Mouse (Mus musculus) activated CD4-positive, CD25-positive, alpha-beta regulatory T cell, adult 4 months (primary cell): ENCODE measurements around the gene Tpm3. TPM values are rescaled to one million over a fixed set of nuclear protein-coding genes. Genes with fewer than 3 reads are reported as not detected.

ENCODE experiments used
- ATAC-seq: one replicate; pipeline ENCODE4 v1.8.0; 2017
- polyA plus RNA-seq, 2 experiments: library from polyadenylated mRNA; unstranded; fragments of 100-300 nt; shearing (Covaris generic); gene quantifications; one replicate each; pipeline ENCODE4 v1.2.1; 2017

The Tpm3 gene
- polyA plus RNA-seq: 100 to 1,000 TPM; 850 to 880 TPM

GRCm38 (mm10) chr3:90072294-90072693, at the start of gene Tpm3:
Gene Tpm3, plus strand, starts transcription at chr3:90072649.
- no peak for ATAC-seq

GRCm38 (mm10) chr3:90034653-90035052, 37.8 kb upstream of the Tpm3 start:
- no peak for ATAC-seq

GRCm38 (mm10) chr3:90036263-90036662, 36.2 kb upstream of the Tpm3 start:
- no peak for ATAC-seq

DNA sequence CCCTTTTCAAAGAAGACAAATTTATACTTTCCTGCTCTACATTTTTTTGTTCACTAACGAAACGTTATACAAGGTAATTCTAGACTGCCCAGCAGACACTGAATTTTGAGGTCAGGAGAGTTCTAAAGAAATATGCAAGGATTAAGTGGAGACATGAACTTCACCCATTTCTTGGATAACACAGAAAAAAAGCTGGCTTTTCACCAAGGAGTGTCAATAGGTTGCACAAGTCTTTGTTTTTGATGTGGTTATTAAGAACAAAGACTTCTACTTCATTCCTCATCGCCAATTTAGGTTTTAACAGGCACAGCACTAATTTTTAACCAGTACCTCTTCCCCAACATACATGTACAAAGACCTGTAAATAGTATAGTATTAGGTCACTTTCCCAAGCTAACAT, 22.8 kb upstream of the Tpm3 start:
- ATAC-seq: no peak

DNA sequence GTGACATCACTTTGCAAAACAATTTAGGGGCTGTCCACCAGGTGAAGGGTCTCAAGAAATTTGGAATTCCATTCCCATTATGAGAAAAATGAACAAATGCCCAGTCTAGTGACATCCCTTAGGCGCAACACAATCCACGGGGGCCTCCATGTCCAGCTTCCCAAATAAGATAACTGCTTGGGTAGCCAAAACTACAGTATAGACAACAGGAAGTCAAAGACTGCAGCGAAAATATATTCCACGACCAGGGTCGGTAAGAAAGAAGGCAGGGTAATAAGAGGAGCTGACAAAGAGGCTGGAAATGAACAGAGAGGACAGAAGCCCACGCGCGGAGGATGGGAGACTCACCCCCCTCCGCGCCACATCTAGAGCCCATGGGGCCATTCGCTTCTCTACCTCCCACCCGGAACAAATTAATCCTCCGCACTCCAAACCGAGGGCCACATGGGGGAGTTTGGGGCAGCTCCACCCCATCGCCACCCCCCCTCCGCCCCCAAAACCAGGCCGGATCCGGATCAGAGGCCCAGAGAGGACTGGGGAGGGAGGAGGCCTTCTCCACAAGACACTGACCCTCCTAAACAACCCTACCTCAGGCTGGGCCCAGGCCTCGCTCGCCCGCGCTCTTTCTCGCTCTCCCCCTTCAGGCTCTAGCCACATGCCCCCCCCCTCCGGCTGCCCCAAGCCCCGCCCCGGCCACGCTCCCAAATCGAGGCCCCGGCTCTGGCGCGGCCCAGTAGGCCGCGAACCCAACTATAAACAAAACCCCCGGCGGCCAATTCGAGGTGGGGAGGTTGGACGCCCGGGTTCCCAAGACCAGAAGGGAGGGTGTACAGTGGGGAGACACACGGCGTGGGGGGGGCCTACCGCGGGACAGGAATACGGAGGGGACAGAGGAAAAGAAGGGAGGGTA, 20.8 kb upstream of the Tpm3 start, which contains the start of gene 4933434E20Rik:
TSS of gene 4933434E20Rik (plus strand) at position 196 of the 910 bp plus-strand sequence.
- ATAC-seq: peak; percentile 26

DNA sequence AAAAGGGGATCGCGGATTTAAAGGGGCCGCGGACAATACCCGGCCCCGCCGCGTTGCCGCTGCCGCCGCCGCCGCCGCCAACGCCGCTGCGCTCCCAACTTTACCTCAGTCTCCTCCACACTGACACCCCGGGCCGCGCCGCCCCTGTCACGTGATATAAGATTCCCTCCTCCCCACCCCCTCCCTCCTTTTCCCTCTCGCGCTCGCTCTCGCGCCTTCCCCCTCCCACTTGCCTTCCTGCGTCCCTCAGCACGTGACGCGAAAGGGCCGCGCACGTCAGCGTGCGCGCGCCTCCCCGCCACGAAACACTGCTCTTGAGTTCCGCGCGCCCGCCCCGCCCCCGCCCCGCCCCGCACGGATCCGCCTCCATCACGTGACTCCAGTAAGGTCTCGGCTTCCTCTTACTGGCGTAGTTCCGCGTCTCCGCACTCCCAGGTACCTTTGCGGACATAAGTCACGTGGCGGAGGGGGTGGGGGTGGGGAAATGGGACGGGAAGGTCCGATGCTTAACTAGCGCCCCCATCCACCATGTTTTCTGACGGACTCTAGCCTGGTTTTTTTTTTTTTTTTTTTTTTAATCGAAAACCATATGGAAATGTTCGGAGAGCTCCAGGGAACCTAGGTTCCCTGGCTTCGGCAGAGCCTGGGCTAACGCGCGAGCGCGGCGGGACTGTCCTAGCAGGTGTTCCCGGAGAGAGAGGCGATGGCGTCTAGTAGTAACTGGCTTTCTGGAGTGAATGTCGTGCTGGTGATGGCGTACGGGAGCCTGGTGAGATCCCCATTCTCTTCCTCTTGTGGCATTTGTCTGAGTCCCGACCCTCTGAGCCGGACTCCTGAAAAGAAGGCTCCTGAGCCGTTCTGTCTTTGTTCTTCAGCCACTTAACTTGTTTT, 19.9 kb upstream of the Tpm3 start, which contains the start of gene Ubap2l:
TSS of gene Ubap2l (minus strand) at position 278 of the 891 bp plus-strand sequence.
- peak; percentile 81 for ATAC-seq

- ATAC-seq: no peak
Measured at GRCm38 (mm10) chr3:90061549-90061948, 10.9 kb upstream of the Tpm3 start.

- no peak for ATAC-seq
Measured at GRCm38 (mm10) chr3:90062539-90062938, 9.9 kb upstream of the Tpm3 start.

DNA sequence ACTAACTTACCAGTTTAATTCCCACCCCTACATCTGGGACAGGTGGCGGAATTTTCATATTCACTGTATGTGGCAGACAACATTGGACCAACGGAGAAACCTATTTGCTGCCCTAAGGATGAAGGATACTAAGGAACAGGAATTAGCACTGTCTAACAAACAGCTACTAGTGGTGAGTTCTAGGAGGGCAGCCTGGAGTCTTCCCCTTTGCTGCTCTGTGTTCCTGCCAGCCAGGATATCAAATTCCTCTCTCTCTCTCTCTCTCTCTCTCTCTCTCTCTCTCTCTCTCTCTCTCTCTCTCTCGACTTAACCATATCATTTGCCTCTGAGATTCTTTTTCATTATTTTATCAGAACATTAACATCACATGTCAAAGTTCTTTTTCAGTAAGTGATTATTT, 8.1 kb upstream of the Tpm3 start:
- no peak for ATAC-seq

DNA sequence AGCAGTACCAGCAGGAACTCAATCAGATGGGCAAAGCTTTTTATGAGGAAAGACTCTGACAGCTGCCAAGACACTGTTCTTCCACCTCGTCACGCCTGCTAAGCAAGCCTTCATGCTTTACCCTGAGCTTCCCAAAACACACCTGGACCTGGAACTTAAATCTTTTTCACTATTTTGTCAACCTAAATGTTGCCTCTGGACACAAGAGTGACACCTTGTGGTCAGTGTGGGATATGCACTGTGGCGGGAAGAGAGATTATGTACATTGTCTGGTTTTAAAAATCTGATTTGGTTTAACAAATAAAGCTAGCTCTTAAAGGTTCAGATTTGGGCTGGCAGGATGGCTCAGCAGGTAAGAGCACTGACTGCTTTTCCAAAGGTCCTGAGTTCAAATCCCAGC, 6.9 kb upstream of the Tpm3 start:
- ATAC-seq: no peak

GRCm38 (mm10) chr3:90067851-90068250, 4.6 kb upstream of the Tpm3 start:
- ATAC-seq: no peak

- no peak for ATAC-seq
Measured at GRCm38 (mm10) chr3:90069688-90070087, 2.8 kb upstream of the Tpm3 start.

DNA sequence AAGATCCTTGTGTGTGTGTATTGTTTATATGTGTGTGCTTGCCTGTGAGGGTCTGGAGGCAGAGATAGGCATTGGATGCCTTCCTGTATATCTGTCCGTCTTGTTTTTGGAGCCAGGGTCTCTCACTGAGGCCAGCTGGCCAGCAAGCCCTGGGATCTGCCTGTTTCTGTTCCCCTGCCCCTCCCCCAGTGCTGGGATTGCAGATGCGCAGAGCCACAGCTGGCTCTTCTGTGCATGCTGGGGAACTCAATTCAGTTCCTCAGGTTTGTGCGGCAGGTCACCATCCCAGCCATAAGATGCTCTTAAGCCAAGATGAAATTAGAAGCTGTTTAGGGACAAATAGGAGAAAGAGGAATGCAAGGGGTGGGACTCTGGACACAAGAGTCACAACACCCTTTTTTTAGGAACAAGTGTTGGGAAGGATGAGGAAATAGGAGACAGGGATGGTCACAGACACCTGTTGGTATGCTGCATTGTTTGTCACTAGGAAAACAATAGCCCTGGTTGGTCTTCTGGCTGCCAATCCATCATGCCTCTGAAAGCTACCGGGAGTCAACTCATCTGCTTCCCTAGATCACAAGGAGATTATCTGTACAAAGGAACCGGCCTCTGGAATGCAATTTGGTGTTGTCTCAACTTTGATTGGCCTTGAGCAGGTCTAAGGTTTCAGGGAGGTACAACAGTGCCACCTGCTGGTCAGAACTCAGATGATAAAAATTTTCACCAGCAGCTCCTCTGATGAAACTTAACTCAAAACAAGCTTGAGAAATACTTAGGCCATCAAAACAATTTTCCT, 4.7 kb downstream of the Tpm3 start:
- no peak for ATAC-seq

GRCm38 (mm10) chr3:90078224-90078623, 5.8 kb downstream of the Tpm3 start:
- no peak for ATAC-seq

GRCm38 (mm10) chr3:90079133-90079762, 6.8 kb downstream of the Tpm3 start:
- ATAC-seq: peak; percentile 63

DNA sequence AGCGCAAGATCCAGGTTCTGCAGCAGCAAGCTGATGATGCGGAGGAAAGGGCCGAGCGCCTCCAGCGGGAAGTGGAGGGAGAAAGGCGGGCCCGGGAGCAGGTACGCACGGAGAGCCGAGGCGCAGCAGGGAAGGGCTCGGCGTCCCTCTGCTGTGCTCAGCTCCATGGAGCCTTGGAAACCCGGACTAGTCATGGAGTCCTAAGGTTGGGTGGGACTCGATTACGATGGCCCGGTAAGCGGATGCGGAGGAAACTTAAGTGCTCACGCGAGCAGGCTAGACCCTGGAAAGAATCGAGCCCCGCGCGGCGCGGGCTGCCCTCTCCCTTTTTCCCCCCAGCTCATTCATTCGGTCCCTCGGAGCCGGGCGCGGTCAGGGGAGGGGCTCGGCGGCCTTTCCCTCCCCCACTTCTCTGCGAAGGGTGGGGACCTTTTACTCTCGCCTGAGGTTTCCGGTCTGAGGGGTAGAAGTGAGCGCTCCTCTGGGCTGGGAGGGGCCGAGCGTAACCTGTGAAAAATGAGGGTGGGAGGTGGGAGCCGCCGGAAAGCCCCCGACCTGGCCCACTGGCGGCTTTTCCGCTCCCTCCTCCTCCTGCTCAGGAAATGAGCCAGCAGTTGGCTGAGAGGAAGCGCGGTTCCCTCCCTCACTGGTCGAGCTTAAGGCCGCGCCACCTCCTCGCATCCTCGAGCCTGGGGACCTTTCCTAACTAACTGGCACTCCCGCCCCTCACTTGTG, 7.5 kb downstream of the Tpm3 start:
- ATAC-seq: peak; percentile 78

DNA sequence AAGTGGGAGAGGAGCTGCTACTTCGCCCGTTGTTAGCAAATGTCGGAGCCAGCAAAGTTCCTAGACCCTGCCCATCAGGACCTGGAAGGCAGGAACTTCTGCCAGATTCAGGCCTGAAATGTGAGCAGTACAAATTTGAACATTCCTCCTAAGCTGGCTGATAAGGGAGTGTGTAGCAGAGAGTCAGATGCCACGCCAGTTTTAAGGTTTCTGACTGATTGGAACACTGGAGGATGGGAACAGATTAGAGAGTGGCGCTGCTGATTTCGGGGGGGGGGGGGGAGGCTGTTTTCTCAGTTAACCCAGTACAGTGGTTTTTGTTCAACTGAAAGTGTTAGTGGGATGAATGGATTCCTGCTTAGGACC, 8.0 kb downstream of the Tpm3 start:
- ATAC-seq: no peak

- no peak for ATAC-seq
Measured at GRCm38 (mm10) chr3:90081365-90082240, 9.2 kb downstream of the Tpm3 start.

DNA sequence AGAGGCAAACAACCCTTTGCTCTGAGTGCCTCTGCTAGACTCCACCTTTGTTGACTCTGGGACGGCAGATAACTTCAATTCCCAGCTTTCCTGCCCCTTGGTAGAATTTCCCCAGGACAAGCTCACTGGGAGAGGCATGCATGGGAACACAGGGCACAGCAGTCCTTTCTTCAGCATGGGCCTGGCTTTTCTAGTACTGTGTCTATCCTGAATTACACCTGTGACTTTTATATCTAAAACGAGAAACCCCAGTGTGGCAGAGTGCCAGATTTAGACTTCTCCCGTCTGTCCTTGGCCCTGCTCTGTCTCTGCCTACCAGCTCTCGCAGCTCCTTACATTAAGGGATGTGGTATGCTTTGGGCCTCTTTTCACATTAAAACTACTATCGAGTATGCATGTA, 10.6 kb downstream of the Tpm3 start:
- no peak for ATAC-seq

- no peak for ATAC-seq
Measured at GRCm38 (mm10) chr3:90083698-90084324, 11.4 kb downstream of the Tpm3 start.
